Mouse (Mus musculus) frontal cortex, adult 2 months (tissue): ENCODE measurements around the gene Ube2m. TPM values are rescaled to one million over a fixed set of nuclear protein-coding genes. Genes with fewer than 3 reads are reported as not detected.

Source experiments
- DNase-seq, 2 experiments: peaks; one replicate each; pipeline ENCODE4 v3.0.0; 2022; ENCODE audit warnings: low spot score in 1 of 2; ENCODE audit errors: extremely low spot score in 1 of 2
- polyA plus RNA-seq: library from polyadenylated mRNA; depleted of rRNA; stranded (reverse); fragments of >200 nt; gene quantifications from 2 replicates; pipeline ENCODE4 v1.2.3, GENCODE M21; 2012

Gene Ube2m
- polyA plus RNA-seq, 1 experiment = 362 TPM

DNA sequence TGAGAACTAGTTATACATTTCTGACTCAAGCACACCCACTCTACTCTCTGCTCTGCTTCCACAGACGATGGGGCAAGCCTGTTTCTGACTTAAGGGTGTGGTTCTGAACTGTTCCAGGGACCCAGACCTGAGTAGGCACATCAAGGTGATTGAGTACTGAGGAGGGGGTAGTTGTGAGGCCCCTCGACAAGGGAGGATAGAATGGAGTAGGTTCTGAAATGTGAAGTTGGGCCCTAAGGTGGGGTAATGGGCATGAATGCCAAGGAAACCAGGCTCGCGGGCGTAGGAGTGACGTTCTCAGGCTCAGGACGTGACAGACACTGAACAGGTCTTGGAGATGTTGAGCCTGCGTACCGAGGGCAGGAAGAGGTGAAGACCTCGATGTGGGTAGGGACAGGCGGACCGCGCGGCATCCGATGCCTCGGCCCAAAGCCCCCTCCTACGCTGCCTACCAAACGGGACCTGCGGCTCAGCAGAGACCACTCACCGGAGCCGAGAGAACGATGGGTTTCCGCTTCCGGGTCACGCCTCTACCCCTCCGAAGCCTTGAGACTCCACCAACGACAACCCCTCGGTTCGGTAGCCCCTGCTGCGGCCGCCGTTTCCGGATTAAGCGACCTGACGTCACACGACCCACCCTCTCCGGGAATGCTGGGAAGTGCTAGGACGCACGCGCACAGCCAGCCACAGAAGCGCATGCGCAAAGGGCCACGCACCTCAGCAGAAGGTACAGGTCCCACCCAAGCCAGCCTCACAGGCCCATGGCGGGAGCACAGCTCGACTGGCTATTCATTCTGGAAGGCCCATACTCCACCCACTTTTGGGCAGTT is 3.7 kb downstream of the Ube2m start, which contains the start of gene Chmp2a:
TSS of gene Chmp2a (minus strand) at position 660 of the 830 bp plus-strand sequence.
- peak; percentile 98 to 99 for DNase-seq

DNA sequence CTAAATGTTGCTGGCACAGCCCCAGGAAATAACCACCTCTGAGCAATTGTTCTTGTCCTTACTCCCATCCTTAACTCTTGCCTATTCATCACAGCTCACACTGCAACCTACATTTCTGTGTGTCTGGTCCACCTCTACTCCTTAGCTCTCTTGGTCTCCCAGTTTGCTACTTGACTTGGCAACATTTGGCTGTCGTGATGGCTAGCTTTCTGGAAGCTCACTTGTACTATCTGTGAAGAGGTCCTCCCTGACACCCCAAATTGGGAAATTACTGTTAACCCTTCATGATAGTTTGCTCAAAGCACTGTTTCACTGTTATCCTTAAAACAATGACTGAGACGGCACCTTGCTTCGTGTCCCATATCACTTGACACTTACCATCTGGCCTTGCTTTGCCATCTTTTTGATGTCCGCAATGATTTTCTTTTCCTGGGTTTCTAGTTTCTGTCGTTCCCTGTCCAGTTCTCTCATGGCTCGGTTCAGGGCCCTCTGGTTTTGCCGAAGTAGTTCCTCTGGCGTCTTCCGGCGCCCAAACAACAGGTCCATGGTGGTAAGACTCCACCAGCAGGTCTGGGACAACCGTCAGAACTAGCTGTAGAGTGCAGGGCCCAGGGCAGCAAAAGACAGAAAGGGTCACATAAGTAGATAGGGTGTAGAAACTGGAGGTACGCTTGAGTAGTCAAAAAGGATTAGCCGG is 4.5 kb downstream of the Ube2m start:
- no peak for DNase-seq

GRCm38 (mm10) chr7:13032541-13032940 is 5.5 kb downstream of the Ube2m start:
- DNase-seq = no peak

DNA sequence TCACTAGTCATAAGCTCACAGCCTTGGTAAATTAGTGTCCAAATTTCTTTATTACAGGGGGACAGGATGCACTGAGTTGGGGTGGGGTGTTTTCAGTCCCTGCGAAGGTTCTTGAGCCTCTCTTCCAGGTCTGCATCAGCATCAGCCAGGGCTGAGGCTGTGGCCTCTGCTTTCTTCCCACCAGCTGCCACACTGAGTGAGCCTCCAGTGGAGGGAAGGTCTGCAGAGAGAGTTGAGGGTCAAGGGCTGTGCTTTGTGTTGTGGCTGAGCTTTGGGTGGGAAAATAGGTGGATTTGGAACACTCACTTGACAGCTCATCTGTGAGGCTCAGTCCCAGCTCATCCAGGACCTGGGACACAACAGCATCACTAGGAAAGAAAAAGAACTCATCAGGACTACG is 6.1 kb downstream of the Ube2m start:
- DNase-seq = no peak

GRCm38 (mm10) chr7:13031069-13031468 is 7.0 kb downstream of the Ube2m start:
- DNase-seq = no peak

DNA sequence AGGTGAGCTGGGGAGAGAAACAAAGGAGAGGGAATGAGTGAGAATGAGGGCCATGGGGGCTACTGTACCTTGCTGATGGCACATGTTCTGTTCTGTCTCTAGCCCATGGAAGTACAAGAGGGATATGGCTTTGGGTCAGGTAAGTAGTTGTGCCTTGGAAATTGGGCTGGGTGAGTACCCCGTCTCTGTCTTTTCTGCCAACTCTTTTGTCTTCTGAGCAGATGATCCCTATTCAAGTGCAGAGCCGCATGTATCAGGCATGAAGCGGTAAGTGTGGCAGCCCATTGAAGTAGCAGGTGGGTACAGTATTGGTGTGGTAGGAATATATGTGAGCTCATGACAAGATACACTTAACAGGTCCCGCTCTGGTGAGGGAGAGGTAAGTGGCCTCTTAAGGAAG is 9.1 kb downstream of the Ube2m start:
- DNase-seq = no peak

- no peak for DNase-seq
These were observed 12.5 kb downstream of the Ube2m start for GRCm38 (mm10) chr7:13025511-13026112.

- DNase-seq = peak in 1 of 2 experiments; percentile 83
These were observed 13.3 kb downstream of the Ube2m start for GRCm38 (mm10) chr7:13024805-13025204.

DNA sequence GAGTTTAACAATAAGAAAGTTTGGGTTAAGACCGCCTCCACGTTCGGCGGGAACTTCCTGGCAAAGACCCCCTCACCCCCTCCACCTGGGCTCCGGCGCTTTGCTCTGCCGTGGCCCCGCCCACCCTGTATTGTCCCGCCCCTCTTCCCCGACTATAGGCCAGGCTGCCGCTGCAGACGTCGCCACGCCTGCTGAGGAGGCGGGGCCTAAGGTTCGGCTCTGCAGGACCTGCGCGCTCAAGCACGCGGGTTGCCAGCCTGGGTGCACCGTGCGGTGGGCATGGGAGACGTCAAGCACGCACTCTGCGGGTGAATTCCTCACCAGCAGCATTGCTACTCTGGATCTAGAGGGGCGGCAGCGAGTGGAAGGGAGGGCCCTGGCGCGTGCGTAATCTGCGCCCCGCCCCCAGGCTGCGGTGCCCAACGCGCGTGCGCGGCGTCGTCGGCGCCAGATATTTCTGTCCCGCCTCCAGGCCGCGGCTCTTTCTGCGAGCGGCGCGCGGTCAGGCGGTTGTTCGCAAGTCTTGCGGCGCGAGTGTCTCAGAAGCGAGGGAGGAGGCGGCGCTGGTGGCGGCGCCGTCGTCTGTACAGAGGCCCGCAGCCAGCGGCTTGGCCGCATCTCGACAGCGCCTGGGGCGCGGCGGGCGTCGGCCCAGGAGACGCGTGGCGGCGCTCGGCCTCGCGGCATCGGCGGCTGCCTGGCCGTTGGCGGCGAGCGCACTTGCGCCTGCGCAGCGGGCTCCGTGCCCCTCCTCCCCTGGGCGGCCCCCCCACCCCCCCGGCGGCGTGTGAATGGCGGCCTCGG is 13.9 kb downstream of the Ube2m start:
- peak; percentile 81 to 94 for DNase-seq

DNA sequence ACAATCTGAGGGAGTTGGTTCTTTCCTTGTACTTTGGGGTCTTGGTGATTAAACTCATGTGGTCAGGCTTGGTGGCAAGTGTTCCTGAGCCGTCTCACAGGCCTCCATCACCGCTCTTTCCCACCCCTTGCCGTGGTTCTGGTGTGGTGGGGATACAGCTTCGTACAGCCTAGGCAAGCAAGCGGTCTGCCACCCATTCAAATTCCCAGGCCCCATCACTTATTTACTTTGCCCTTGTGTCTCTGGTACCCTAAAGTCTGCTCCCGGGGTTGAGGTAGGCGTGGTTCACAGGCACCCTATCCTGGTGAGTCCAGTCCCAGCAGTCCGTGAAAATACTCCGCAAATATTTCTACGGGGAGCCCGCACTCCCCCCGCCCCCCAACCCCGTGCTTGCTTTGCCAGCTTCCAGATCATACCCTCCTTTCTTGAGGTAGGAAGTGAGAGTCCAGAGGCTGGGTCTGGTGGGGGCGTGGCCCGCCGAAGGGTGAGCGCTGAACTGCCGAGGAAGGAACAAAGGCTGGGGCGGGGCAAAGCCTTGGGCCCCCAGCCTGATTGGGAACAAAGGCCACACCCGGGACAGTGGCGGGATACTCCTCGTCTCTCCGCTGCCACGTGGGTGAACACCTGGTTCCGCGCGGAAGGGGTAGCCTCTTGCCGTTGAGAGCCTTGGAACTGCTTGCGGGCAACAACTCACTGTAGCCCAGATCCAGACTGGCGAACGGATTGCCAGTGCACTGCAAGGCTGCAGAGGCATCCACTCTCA is 15.1 kb downstream of the Ube2m start:
- DNase-seq = no peak

DNA sequence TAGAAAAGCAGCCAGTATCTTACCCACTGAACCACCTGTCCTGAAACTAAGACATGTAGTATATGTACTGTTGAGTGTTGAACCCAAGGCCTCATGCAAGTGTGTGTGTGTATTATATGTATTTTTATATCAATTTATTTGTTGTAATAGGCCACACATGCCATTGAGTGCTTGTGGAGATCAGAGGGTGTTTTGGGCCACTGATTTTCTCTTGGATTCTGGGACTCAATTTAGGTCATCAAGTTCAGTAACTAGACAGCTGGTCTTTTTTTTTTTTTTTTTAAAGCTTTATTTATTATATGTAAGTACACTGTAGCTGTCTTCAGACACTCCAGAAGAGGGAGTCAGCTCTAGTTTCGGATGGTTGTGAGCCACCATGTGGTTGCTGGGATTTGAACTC is 22.9 kb downstream of the Ube2m start:
- DNase-seq = no peak

GRCm38 (mm10) chr7:13014275-13014839 is 23.7 kb downstream of the Ube2m start:
- no peak for DNase-seq

- DNase-seq = no peak
These were observed 24.4 kb downstream of the Ube2m start for GRCm38 (mm10) chr7:13013671-13014070.

DNA sequence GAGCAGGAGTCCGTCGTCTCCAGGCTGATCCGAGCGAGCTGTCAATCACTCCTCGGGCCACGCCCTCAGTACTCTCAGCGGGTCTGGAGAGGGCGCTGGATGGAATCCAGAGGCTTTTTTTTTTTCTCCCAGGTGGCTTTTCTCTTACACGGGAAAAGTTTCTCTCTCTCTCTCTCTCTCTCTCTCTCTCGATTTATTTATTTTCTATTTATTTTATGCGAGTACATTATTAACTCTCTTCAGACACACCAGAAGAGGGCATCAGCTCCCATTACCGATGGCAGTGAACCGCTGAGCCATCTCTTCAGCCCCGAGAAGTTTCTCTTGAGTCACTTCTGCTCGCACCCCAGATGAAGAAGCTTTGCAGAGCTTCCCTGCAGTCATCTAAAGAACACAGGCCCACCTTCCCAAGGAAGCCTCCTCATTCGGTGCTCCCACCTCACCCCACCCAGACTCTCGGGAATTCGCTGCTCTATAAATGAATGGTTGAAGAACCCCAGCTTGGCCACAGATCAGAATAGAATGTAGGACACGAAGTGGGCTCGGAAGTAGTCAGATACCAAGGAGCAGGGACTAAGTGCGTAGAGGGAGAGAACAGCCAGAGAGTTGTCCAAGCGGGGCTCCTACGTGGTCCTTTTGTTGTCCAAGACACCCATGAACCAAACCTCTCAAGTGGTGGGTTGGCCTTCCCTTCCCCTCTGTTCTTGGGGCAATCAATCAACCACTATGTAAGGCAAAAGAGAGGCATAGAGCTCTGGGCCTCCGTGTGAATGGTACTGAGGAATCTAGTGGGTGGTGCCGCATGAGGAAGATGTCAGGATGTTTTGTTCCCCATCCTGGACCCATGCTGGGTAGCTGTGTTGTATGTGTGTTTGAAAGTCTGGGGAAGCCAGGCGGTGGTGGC is 27.8 kb downstream of the Ube2m start, which contains the start of gene Zbtb45:
TSS of gene Zbtb45 (minus strand) at position 30 of the 904 bp plus-strand sequence.
- no peak for DNase-seq

DNA sequence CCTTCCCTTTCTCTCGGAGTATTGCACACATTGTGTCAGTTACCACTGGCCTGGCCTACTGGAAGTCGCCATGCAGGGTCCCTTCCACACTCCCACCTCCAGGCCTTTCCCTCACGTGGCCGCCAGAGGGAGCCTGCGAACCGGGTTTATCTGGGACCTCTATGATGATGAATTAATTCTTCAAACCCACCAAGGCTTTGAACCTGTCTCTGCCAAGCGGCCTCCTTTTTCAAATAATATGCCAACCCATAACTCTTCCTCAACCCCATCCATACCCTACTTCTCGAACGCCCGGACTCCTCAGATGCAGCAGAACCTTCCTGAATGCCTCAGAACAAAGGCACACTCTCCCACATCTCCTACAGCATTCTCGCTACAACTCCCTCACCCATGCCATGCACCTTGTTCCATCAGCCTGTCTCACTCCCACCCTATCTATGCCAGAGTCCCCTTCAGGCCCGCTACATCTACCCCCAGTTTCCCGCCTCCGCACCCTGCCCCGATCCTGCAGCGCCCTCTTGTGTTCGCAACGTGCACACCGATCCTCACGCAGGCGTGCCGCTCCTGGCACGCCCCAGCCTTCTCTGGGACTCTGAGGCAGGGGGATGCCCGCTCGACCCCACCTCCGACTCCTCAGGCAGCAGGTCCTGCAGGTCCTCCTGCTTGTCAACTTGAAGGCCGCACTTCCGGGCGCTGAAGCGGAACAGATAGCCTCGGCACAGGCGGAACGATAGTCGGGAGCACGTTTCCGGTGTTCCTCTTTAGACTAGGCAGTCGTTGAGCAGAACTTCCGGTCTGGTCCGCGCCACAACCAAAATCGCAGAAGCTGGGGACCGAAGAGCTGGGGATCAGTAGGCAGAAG is 28.7 kb downstream of the Ube2m start:
- peak; percentile 86 to 94 for DNase-seq

DNA sequence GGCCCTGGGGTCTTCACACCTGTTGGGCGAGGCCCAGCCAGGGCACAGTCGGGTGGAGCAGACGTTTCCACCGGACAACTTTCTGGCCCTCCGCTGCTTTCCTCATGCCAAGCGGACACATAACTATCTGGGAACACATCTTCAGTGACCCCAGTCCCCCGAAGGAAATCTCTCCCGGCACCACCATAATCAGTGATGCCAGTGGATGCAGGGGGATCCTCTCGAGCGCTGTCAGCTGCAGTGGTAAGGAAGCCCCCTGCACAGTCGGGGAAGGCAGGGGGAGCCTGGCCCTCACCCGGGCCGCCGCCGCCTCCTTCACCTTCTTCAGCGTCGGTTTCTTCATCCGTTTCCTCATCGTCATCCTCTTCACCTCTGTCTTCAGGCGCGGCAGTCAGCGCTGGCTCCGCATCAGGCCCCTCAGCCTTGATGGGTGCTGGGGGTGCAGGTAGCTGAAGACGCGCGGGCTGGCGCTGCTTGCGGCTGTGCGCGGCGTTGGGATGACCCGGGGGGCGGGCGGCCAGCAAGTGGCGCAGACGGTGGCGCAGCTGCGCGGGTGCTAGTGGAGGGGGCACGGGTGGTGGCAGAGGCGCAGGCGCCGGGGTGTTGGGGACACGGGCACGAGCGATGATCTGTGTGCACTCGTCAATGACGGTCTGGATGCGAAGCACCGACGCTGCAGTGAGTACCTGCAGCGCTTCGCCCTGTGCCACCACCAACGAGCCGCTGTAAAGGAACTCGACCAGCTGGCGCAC is 30.6 kb downstream of the Ube2m start:
- DNase-seq = no peak

- no peak for DNase-seq
These were observed 31.5 kb downstream of the Ube2m start for GRCm38 (mm10) chr7:13006531-13006930.
